Mouse (Mus musculus) megakaryocyte-erythroid progenitor cell, adult 5-6 weeks (primary cell): Measurements from ENCODE around the gene Ssx2ip. TPM values are rescaled to one million over a fixed set of nuclear protein-coding genes. Genes with fewer than 3 reads are reported as not detected.
A peak's percentile ranks its signal among the peaks of the same experiment; 100 is the strongest.

ENCODE experiments used
- ATAC-seq: replicated peaks from 2 replicates; pipeline ENCODE4 v1.8.0; 2016; ENCODE audit warnings: mild to moderate bottlenecking, inconsistent platforms; ENCODE audit not compliant: severe bottlenecking, poor library complexity, low FRiP score, low TSS enrichment
- total RNA-seq, 2 experiments: library from RNA; stranded (forward) in 1 of 2; stranded (reverse) in 1 of 2; fragments of 200-1000, 215-1000 nt in 1 of 2; fragments of >200 nt in 1 of 2; fragmentation: Nextera tagmentation in 1 of 2; gene quantifications; 2 replicates each; pipeline ENCODE4 v1.2.3; 2014 to 2017

Gene Ssx2ip
- total RNA-seq, 2 experiments from 2014 or later: 45.3 to 73.8 TPM

- ATAC-seq: no peak
These were observed 7.5 kb upstream of the Ssx2ip start for GRCm38 (mm10) chr3:146396934-146397333.

- no peak for ATAC-seq
These were observed 6.6 kb upstream of the Ssx2ip start for GRCm38 (mm10) chr3:146397847-146398246.

GRCm38 (mm10) chr3:146399203-146399602 lies 5.2 kb upstream of the Ssx2ip start:
- ATAC-seq: no peak

GRCm38 (mm10) chr3:146403770-146404169 lies 672 bp upstream of the Ssx2ip start:
- no peak for ATAC-seq

GRCm38 (mm10) chr3:146405213-146406006 lies 968 bp downstream of the Ssx2ip start:
- peak; percentile 83 for ATAC-seq

GRCm38 (mm10) chr3:146406007-146406341 lies 1.5 kb downstream of the Ssx2ip start:
- ATAC-seq: no peak

GRCm38 (mm10) chr3:146407086-146407721 lies 2.8 kb downstream of the Ssx2ip start:
- ATAC-seq: no peak

- peak; percentile 43 for ATAC-seq
These were observed 5.7 kb downstream of the Ssx2ip start for GRCm38 (mm10) chr3:146410114-146410513.

GRCm38 (mm10) chr3:146412008-146412407 lies 7.6 kb downstream of the Ssx2ip start:
- no peak for ATAC-seq

- no peak for ATAC-seq
These were observed 8.0 kb downstream of the Ssx2ip start for GRCm38 (mm10) chr3:146412480-146412879.

- ATAC-seq: no peak
These were observed 8.6 kb downstream of the Ssx2ip start for GRCm38 (mm10) chr3:146413016-146413415.

- ATAC-seq: no peak
These were observed 9.6 kb downstream of the Ssx2ip start for GRCm38 (mm10) chr3:146413992-146414391.

GRCm38 (mm10) chr3:146414555-146414954 lies 10.1 kb downstream of the Ssx2ip start:
- ATAC-seq: no peak

GRCm38 (mm10) chr3:146417873-146418272 lies 13.4 kb downstream of the Ssx2ip start:
- no peak for ATAC-seq

GRCm38 (mm10) chr3:146418901-146419300 lies 14.5 kb downstream of the Ssx2ip start:
- ATAC-seq: no peak

GRCm38 (mm10) chr3:146419534-146419933 lies 15.1 kb downstream of the Ssx2ip start:
- no peak for ATAC-seq

- ATAC-seq: no peak
These were observed 15.6 kb downstream of the Ssx2ip start for GRCm38 (mm10) chr3:146419992-146420537.

GRCm38 (mm10) chr3:146421787-146422186 lies 17.3 kb downstream of the Ssx2ip start:
- no peak for ATAC-seq

GRCm38 (mm10) chr3:146423710-146424109 lies 19.3 kb downstream of the Ssx2ip start:
- peak; percentile 57; the same call in 1 of the 2 replicates for ATAC-seq

- ATAC-seq: no peak
These were observed 20.0 kb downstream of the Ssx2ip start for GRCm38 (mm10) chr3:146424306-146424900.
